Mouse (Mus musculus) spleen, embryonic (tissue): ENCODE measurements around the gene Cdca7l.
"Not testable (repeated sequence)": the region's sequence is repeated elsewhere in the genome, so short reads cannot be mapped to it uniquely, and the experiment has no call there.

Experiments
- CTCF ChIA-PET: fragments of 350-600 bp; sonication (Branson Sonifier 250); formaldehyde crosslinking; loops from one replicate; lab custom pipeline; 2022; lab: Charles Lee

Gene Cdca7l

GRCm38 (mm10) chr12:117857023-117857422 is 52.9 kb downstream of the Cdca7l start:
- CTCF ChIA-PET: no interaction called here

GRCm38 (mm10) chr12:117857884-117858283 is 53.8 kb downstream of the Cdca7l start:
- CTCF ChIA-PET: interaction anchor here (0.5 kb wide), 1 partner anchor 178 kb away, joined by 3 read pairs; no protein-coding TSS in a partner anchor

- CTCF ChIA-PET: no interaction called here
These were observed 56.8 kb downstream of the Cdca7l start for GRCm38 (mm10) chr12:117860840-117861239.

GRCm38 (mm10) chr12:117861249-117861648 is 57.2 kb downstream of the Cdca7l start:
- CTCF ChIA-PET: no interaction called here

GRCm38 (mm10) chr12:117862655-117863054 is 58.6 kb downstream of the Cdca7l start:
- CTCF ChIA-PET: no interaction called here

GRCm38 (mm10) chr12:117867708-117868564 is 63.8 kb downstream of the Cdca7l start:
- CTCF ChIA-PET: no interaction called here

- CTCF ChIA-PET: no interaction called here
These were observed 68.2 kb downstream of the Cdca7l start for GRCm38 (mm10) chr12:117872265-117872664.

GRCm38 (mm10) chr12:117878341-117878740 is 74.3 kb downstream of the Cdca7l start:
- CTCF ChIA-PET: no interaction called here

- CTCF ChIA-PET: no interaction called here
These were observed 80.5 kb downstream of the Cdca7l start for GRCm38 (mm10) chr12:117884627-117885026.

GRCm38 (mm10) chr12:117887422-117887821 is 83.3 kb downstream of the Cdca7l start:
- CTCF ChIA-PET: interaction anchor here (0.7 kb wide), 1 partner anchor 18 kb away, joined by 5 read pairs; no protein-coding TSS in a partner anchor

GRCm38 (mm10) chr12:117900798-117901197 is 96.7 kb downstream of the Cdca7l start:
- CTCF ChIA-PET: interaction anchor here (0.5 kb wide), 1 partner anchor 477 kb away, joined by 4 read pairs; no protein-coding TSS in a partner anchor

- CTCF ChIA-PET: not testable (repeated sequence)
These were observed 97.3 kb downstream of the Cdca7l start for GRCm38 (mm10) chr12:117901352-117901751.

- CTCF ChIA-PET: no interaction called here
These were observed 99.6 kb downstream of the Cdca7l start for GRCm38 (mm10) chr12:117903671-117904070.

GRCm38 (mm10) chr12:117905232-117905840 is 101.2 kb downstream of the Cdca7l start:
- CTCF ChIA-PET: not testable (repeated sequence)

- CTCF ChIA-PET: no interaction called here
These were observed 107.3 kb downstream of the Cdca7l start for GRCm38 (mm10) chr12:117911396-117911795.

- CTCF ChIA-PET: interaction anchor here (0.7 kb wide), 1 partner anchor 15 kb away, joined by 12 read pairs; no protein-coding TSS in a partner anchor
These were observed 110.6 kb downstream of the Cdca7l start for GRCm38 (mm10) chr12:117914613-117915245.

- CTCF ChIA-PET: no interaction called here
These were observed 111.9 kb downstream of the Cdca7l start for GRCm38 (mm10) chr12:117915826-117916588.
